Mouse (Mus musculus): Measurements from ENCODE around the gene Zfp706. TPM values are rescaled to one million over a fixed set of nuclear protein-coding genes. Genes with fewer than 3 reads are reported as not detected.
"Not testable (repeated sequence)": the region's sequence is repeated elsewhere in the genome, so short reads cannot be mapped to it uniquely, and the experiment has no call there.

Gene Zfp706
- polyA plus RNA-seq, 1 experiment from 2014 or later, result 613 TPM

DNA sequence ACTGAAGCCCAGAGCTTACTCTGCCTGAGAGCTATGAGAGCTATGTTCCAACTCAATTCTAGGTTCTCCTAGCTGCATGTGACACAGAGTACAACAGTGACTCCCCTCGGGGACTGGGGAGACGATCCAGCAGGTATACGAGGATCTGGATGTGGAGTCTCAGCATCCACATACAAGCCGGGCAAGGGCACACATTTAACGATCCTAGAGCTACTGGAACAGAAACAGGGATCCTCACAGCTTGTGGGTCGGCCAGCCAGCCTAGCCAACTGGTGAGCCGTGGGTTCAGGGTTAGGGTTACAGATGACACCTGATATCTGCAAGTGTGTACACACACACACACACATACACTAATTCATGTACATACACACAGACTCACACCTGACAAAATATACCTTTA is 5.3 kb downstream of the Zfp706 start:
- no peak overlapping the region for H3K9ac ChIP-seq (ENCODE audit: low read depth, low read length)
- peaks cover 9% of the 10 kb centered on the region; the same call in 1 of the 2 replicates for H3K4me1 ChIP-seq (ENCODE audit: control insufficient read depth, insufficient read depth, low read length)
- no peak overlapping the region for H3K4me3 ChIP-seq (ENCODE audit: low read length)
- peaks cover 34% of the 10 kb centered on the region for H3K36me3 ChIP-seq (ENCODE audit: control insufficient read depth, insufficient read depth, low read length)
- ATAC-seq, result no peak
- H3K27ac ChIP-seq (ENCODE audit: low read length), result no peak overlapping the region
- H3K9me3 ChIP-seq (ENCODE audit: control insufficient read depth, low read length), result peaks cover 4% of the 10 kb centered on the region; the same call in 1 of the 2 replicates
- 91% methylated on average over 7 of the region's 7 CpGs for WGBS
- no peaks in the 10 kb centered on the region for H3K27me3 ChIP-seq (replicated peaks; ENCODE audit: control insufficient read depth, insufficient read depth, low read length)
- H3K4me2 ChIP-seq (ENCODE audit: low read depth, low read length), result no peak overlapping the region

- ATAC-seq, result peak; percentile 44; the same call in 1 of the 2 replicates
- H3K4me2 ChIP-seq (ENCODE audit: low read depth, low read length); H3K27me3 ChIP-seq (replicated peaks; ENCODE audit: control insufficient read depth, insufficient read depth, low read length); H3K9me3 ChIP-seq (ENCODE audit: control insufficient read depth, low read length); H3K9ac ChIP-seq (ENCODE audit: low read depth, low read length); H3K4me3 ChIP-seq (ENCODE audit: low read length); H3K27ac ChIP-seq (ENCODE audit: low read length); H3K4me1 ChIP-seq (ENCODE audit: control insufficient read depth, insufficient read depth, low read length): not testable (repeated sequence)
- H3K36me3 ChIP-seq (ENCODE audit: control insufficient read depth, insufficient read depth, low read length), result peaks cover 38% of the 10 kb centered on the region
- 70% methylated on average over 7 of the region's 7 CpGs for WGBS
These were observed 8.0 kb downstream of the Zfp706 start for GRCm38 (mm10) chr15:36999602-37000001.

- Histone ChIP-seq H3K9me3 (ENCODE audit: control insufficient read depth, low read length) (peaks cover 5% of the 10 kb centered on the region; the same call in 1 of the 2 replicates), H3K4me2 (ENCODE audit: low read depth, low read length) (no peak overlapping the region), H3K36me3 (ENCODE audit: control insufficient read depth, insufficient read depth, low read length) (peaks cover 26% of the 10 kb centered on the region), H3K4me1 (ENCODE audit: control insufficient read depth, insufficient read depth, low read length) (no peaks in the 10 kb centered on the region), H3K27me3 (replicated peaks; ENCODE audit: control insufficient read depth, insufficient read depth, low read length) (no peaks in the 10 kb centered on the region), H3K4me3 (ENCODE audit: low read length) (no peak overlapping the region), H3K27ac (ENCODE audit: low read length) (no peak overlapping the region), H3K9ac (ENCODE audit: low read depth, low read length) (no peak overlapping the region)
- WGBS, result 96% methylated on average over 4 of the region's 4 CpGs
- ATAC-seq, result no peak
These were observed 12.4 kb downstream of the Zfp706 start for GRCm38 (mm10) chr15:36995166-36995565.

DNA sequence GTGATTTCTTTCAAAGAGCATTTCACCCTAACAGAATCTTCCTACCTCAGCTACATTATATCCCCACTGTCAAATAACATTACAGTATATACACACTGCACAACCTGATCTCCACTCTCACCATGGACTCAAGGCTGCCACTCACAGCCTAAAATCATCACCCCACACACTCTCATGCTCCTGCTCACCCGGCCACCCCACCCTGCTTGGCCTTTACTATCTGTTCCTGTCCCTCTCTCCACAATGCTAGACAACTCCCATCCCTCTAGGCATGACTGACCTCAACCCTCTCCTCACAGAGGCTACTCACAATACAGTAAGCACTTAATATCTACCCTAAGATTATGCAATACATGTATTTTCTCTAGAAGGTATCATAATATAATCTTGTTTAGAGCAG is 12.9 kb downstream of the Zfp706 start:
- H3K9me3 ChIP-seq (ENCODE audit: control insufficient read depth, low read length), result peaks cover 5% of the 10 kb centered on the region; the same call in 1 of the 2 replicates
- H3K36me3 ChIP-seq (ENCODE audit: control insufficient read depth, insufficient read depth, low read length), result peaks cover 23% of the 10 kb centered on the region
- no peak for ATAC-seq
- H3K4me2 ChIP-seq (ENCODE audit: low read depth, low read length), result no peak overlapping the region
- 61% methylated on average over 1 of the region's 1 CpGs for WGBS
- no peaks in the 10 kb centered on the region for H3K27me3 ChIP-seq (replicated peaks; ENCODE audit: control insufficient read depth, insufficient read depth, low read length)
- H3K9ac ChIP-seq (ENCODE audit: low read depth, low read length), result no peak overlapping the region
- no peak overlapping the region for H3K4me3 ChIP-seq (ENCODE audit: low read length)
- H3K27ac ChIP-seq (ENCODE audit: low read length), result no peak overlapping the region
- no peaks in the 10 kb centered on the region for H3K4me1 ChIP-seq (ENCODE audit: control insufficient read depth, insufficient read depth, low read length)

- H3K9me3 ChIP-seq (ENCODE audit: control insufficient read depth, low read length), result peaks cover 5% of the 10 kb centered on the region; the same call in 1 of the 2 replicates
- 74% methylated on average over 8 of the region's 8 CpGs for whole genome bisulfite sequencing
- ATAC-seq, result no peak
- no peaks in the 10 kb centered on the region for H3K27me3 ChIP-seq (replicated peaks; ENCODE audit: control insufficient read depth, insufficient read depth, low read length)
- H3K27ac ChIP-seq (ENCODE audit: low read length), result no peak overlapping the region
- H3K36me3 ChIP-seq (ENCODE audit: control insufficient read depth, insufficient read depth, low read length), result peaks cover 15% of the 10 kb centered on the region
- H3K4me3 ChIP-seq (ENCODE audit: low read length), result no peak overlapping the region
- no peak overlapping the region for H3K9ac ChIP-seq (ENCODE audit: low read depth, low read length)
- no peak overlapping the region for H3K4me2 ChIP-seq (ENCODE audit: low read depth, low read length)
- H3K4me1 ChIP-seq (ENCODE audit: control insufficient read depth, insufficient read depth, low read length), result no peaks in the 10 kb centered on the region
These were observed 14.0 kb downstream of the Zfp706 start for GRCm38 (mm10) chr15:36993435-36994178.

DNA sequence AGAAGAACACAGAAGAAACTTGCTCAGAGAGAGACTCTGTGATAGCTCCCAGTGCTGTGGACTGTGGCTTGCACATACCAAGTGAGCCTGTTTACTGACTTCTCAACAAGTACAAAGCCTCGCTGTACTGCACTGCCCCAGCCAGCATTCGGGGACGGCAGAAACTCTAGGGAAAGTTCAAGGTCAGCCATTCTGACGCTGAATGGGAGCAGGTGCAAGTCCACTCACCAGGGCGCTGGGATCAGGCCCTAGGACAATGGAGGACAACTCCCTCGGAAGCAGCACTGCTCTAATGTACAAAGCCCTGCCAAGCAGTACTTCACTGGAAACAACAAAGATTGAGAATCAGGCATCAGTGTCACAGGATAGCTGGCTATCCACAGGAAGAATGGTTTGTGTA is 16.2 kb downstream of the Zfp706 start:
- Histone ChIP-seq H3K36me3 (ENCODE audit: control insufficient read depth, insufficient read depth, low read length) (0 out of 2 replicates have a peak, but pooled peaks cover 2% of the 10 kb centered on the region), H3K4me1 (ENCODE audit: control insufficient read depth, insufficient read depth, low read length) (no peaks in the 10 kb centered on the region), H3K9ac (ENCODE audit: low read depth, low read length) (no peak overlapping the region), H3K4me3 (ENCODE audit: low read length) (no peak overlapping the region), H3K4me2 (ENCODE audit: low read depth, low read length) (no peak overlapping the region), H3K27me3 (replicated peaks; ENCODE audit: control insufficient read depth, insufficient read depth, low read length) (no peaks in the 10 kb centered on the region), H3K9me3 (ENCODE audit: control insufficient read depth, low read length) (no peaks in the 10 kb centered on the region), H3K27ac (ENCODE audit: low read length) (no peak overlapping the region)
- ATAC-seq, result no peak
- 44% methylated on average over 6 of the region's 6 CpGs for whole genome bisulfite sequencing

- Histone ChIP-seq H3K9me3 (ENCODE audit: control insufficient read depth, low read length) (no peaks in the 10 kb centered on the region), H3K9ac (ENCODE audit: low read depth, low read length) (no peak overlapping the region), H3K4me2 (ENCODE audit: low read depth, low read length) (no peak overlapping the region), H3K27ac (ENCODE audit: low read length) (no peak overlapping the region), H3K36me3 (ENCODE audit: control insufficient read depth, insufficient read depth, low read length) (no peaks in the 10 kb centered on the region), H3K4me3 (ENCODE audit: low read length) (no peak overlapping the region), H3K4me1 (ENCODE audit: control insufficient read depth, insufficient read depth, low read length) (no peaks in the 10 kb centered on the region), H3K27me3 (replicated peaks; ENCODE audit: control insufficient read depth, insufficient read depth, low read length) (no peaks in the 10 kb centered on the region)
- 87% methylated on average over 11 of the region's 11 CpGs for WGBS
- no peak for ATAC-seq
These were observed 17.7 kb downstream of the Zfp706 start for GRCm38 (mm10) chr15:36989922-36990321.

DNA sequence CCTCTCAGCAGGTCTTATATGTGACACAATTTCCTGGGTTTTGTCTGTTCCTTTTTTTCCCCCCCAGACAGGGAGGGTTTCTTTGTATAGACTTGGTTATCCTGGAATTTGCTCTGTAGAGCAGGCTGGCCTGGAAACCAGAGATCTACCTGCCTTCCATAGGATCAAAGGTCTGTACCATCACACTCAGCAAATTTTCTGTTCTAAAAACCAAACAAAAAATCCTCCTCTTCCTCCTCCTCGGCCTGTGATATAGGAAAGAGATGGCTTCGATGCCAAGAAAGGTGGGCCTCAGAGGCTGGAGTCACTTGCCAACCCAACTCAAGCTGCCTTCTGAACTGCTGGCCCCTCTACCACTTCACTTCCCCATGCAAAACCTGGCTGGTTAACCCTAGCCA is 18.9 kb downstream of the Zfp706 start:
- 83% methylated on average over 2 of the region's 2 CpGs for WGBS
- no peak for ATAC-seq
- H3K9me3 ChIP-seq (ENCODE audit: control insufficient read depth, low read length), result no peaks in the 10 kb centered on the region

GRCm38 (mm10) chr15:36987976-36988717 is 19.4 kb downstream of the Zfp706 start:
- Histone ChIP-seq H3K9me3 (ENCODE audit: control insufficient read depth, low read length) (no peaks in the 10 kb centered on the region), H3K4me2 (ENCODE audit: low read depth, low read length) (no peak overlapping the region), H3K27ac (ENCODE audit: low read length) (no peak overlapping the region), H3K36me3 (ENCODE audit: control insufficient read depth, insufficient read depth, low read length) (no peaks in the 10 kb centered on the region), H3K4me3 (ENCODE audit: low read length) (no peak overlapping the region), H3K27me3 (replicated peaks; ENCODE audit: control insufficient read depth, insufficient read depth, low read length) (no peaks in the 10 kb centered on the region), H3K9ac (ENCODE audit: low read depth, low read length) (no peak overlapping the region), H3K4me1 (ENCODE audit: control insufficient read depth, insufficient read depth, low read length) (peaks cover 4% of the 10 kb centered on the region)
- ATAC-seq, result no peak
- 74% methylated on average over 13 of the region's 13 CpGs for WGBS

More for the DNA sequence above, 18.9 kb downstream of the Zfp706 start:
- H3K9ac ChIP-seq (ENCODE audit: low read depth, low read length), result no peak overlapping the region
- no peak overlapping the region for H3K27ac ChIP-seq (ENCODE audit: low read length)
- no peak overlapping the region for H3K4me3 ChIP-seq (ENCODE audit: low read length)
- H3K4me2 ChIP-seq (ENCODE audit: low read depth, low read length), result no peak overlapping the region
- H3K36me3 ChIP-seq (ENCODE audit: control insufficient read depth, insufficient read depth, low read length), result no peaks in the 10 kb centered on the region
- peaks cover 2% of the 10 kb centered on the region for H3K4me1 ChIP-seq (ENCODE audit: control insufficient read depth, insufficient read depth, low read length)
- H3K27me3 ChIP-seq (replicated peaks; ENCODE audit: control insufficient read depth, insufficient read depth, low read length), result no peaks in the 10 kb centered on the region

Measured in intestine, embryonic 16.5 days (tissue).